Mouse (Mus musculus) stomach, embryonic 14.5 days (tissue): ENCODE measurements around the gene Mkrn2. TPM values are rescaled to one million over a fixed set of nuclear protein-coding genes. Genes with fewer than 3 reads are reported as not detected.
A peak's percentile ranks its signal among the peaks of the same experiment; 100 is the strongest.

Experiments
- ATAC-seq: fragments of 200-750 bp; cut with Nextera tagmentation; 2 replicates; pipeline ENCODE4 v1.8.0; 2017; ENCODE audit warnings: low read depth, moderate TSS enrichment; ENCODE audit not compliant: insufficient number of reproducible peaks, insufficient read depth, low FRiP score
- H3K27ac ChIP-seq: fragments of 300-500 bp; sonication (generic); 2 replicates; pipeline ENCODE4 v1.5.1; 2014; ENCODE audit warnings: mild to moderate bottlenecking, low read length, moderate library complexity, mixed read lengths
- H3K27me3 ChIP-seq: fragments of 300-500 bp; sonication (generic); 2 replicates; pipeline ENCODE4 v1.6.1; 2014; ENCODE audit warnings: low read length, control low read depth, mixed read lengths; ENCODE audit not compliant: control insufficient read depth, insufficient read depth
- H3K36me3 ChIP-seq: fragments of 300-500 bp; sonication (generic); 2 replicates; pipeline ENCODE4 v1.6.1; 2014; ENCODE audit warnings: mild to moderate bottlenecking, control low read depth, low read length, moderate library complexity, mixed read lengths; ENCODE audit not compliant: control insufficient read depth, insufficient read depth
- H3K4me1 ChIP-seq: fragments of 300-500 bp; sonication (generic); 2 replicates; pipeline ENCODE4 v1.6.1; 2014; ENCODE audit warnings: low read length, control low read depth, mixed read lengths; ENCODE audit not compliant: control insufficient read depth, insufficient read depth
- H3K4me2 ChIP-seq: fragments of 300-500 bp; sonication (generic); replicated peaks from 2 replicates; pipeline ENCODE4 v1.6.1; 2014; ENCODE audit warnings: low read depth, low read length, control low read depth
- H3K4me3 ChIP-seq: fragments of 300-500 bp; sonication (generic); 2 replicates; pipeline ENCODE4 v1.5.1; 2014; ENCODE audit warnings: low read depth, low read length, control low read depth
- H3K9ac ChIP-seq: fragments of 300-500 bp; sonication (generic); replicated peaks from 2 replicates; pipeline ENCODE4 v1.6.1; 2014; ENCODE audit warnings: low read depth, mild to moderate bottlenecking, control low read depth, low read length, moderate library complexity, mixed read lengths
- H3K9me3 ChIP-seq: fragments of 300-500 bp; sonication (generic); 2 replicates; pipeline ENCODE4 v1.6.1; 2016; ENCODE audit warnings: low read depth, low read length, control low read depth; ENCODE audit not compliant: control insufficient read depth
- WGBS: fragments of 180-500 bp; shearing (Covaris S2); extraction: QIAGEN DNeasy Blood & Tissue Kit; methylation state at CpG from one replicate; pipeline ENCODE4 v1.1.7; 2014; 5-methylcytosine and 5-hydroxymethylcytosine counted together
- polyA plus RNA-seq: library from polyadenylated mRNA; unstranded; fragments of >200 nt; fragmentation: Nextera tagmentation; extraction: Ambion mirVana; gene quantifications from 2 replicates; pipeline ENCODE4 v1.2.1, GENCODE M21; 2014

The Mkrn2 gene
- polyA plus RNA-seq = 32.5 and 33.5 TPM in 2 replicates

- Histone ChIP-seq H3K9ac (peak within 1 kb of the TSS; percentile 72), H3K4me3 (peak within 1 kb of the TSS; percentile 77), H3K27me3 (no peaks in the 10 kb centered on the region), H3K4me2 (peak within 1 kb of the TSS; percentile 72), H3K27ac (no peak within 1 kb of the TSS), H3K9me3 (no peaks in the 10 kb centered on the region), H3K4me1 (no peaks in the 10 kb centered on the region), H3K36me3 (peaks cover 7% of the 10 kb centered on the region)
- peak; percentile 94 for ATAC-seq
- under 1% methylated on average over 60 of the region's 61 CpGs for WGBS
These were observed at the start of gene Mkrn2 for GRCm38 (mm10) chr6:115601715-115602523. Gene Mkrn2 (plus strand): TSS chr6:115601902.

- 73% methylated on average over 5 of the region's 5 CpGs for WGBS
- Histone ChIP-seq H3K27me3 (no peaks in the 10 kb centered on the region), H3K4me3 (no peak overlapping the region), H3K9ac (no peak overlapping the region), H3K9me3 (no peaks in the 10 kb centered on the region), H3K27ac (no peak overlapping the region), H3K4me2 (no peak overlapping the region), H3K4me1 (no peaks in the 10 kb centered on the region), H3K36me3 (peaks cover 22% of the 10 kb centered on the region)
- no peak for ATAC-seq
These were observed 46.2 kb upstream of the Mkrn2 start for GRCm38 (mm10) chr6:115555485-115555884.

GRCm38 (mm10) chr6:115558176-115558575, 43.5 kb upstream of the Mkrn2 start:
- Histone ChIP-seq H3K9me3 (no peaks in the 10 kb centered on the region), H3K9ac (no peak overlapping the region), H3K4me2 (no peak overlapping the region), H3K27ac (no peak overlapping the region), H3K27me3 (no peaks in the 10 kb centered on the region), H3K36me3 (peaks cover 20% of the 10 kb centered on the region), H3K4me1 (no peaks in the 10 kb centered on the region), H3K4me3 (no peak overlapping the region)
- 89% methylated on average over 2 of the region's 2 CpGs for WGBS
- no peak for ATAC-seq

- 50% methylated on average over 21 of the region's 21 CpGs for WGBS
- Histone ChIP-seq H3K27ac (no peak overlapping the region), H3K4me2 (no peak overlapping the region), H3K36me3 (peaks cover 18% of the 10 kb centered on the region), H3K4me3 (no peak overlapping the region), H3K9me3 (no peaks in the 10 kb centered on the region), H3K4me1 (no peaks in the 10 kb centered on the region), H3K27me3 (no peaks in the 10 kb centered on the region), H3K9ac (no peak overlapping the region)
- ATAC-seq = no peak
These were observed 41.8 kb upstream of the Mkrn2 start for GRCm38 (mm10) chr6:115559651-115560632.

GRCm38 (mm10) chr6:115565479-115566045, 36.1 kb upstream of the Mkrn2 start:
- Histone ChIP-seq H3K27ac (no peak overlapping the region), H3K4me2 (no peak overlapping the region), H3K9me3 (peaks cover 5% of the 10 kb centered on the region; the same call in 1 of the 2 replicates), H3K36me3 (peaks cover 31% of the 10 kb centered on the region), H3K9ac (no peak overlapping the region), H3K27me3 (no peaks in the 10 kb centered on the region), H3K4me3 (no peak overlapping the region), H3K4me1 (no peaks in the 10 kb centered on the region)
- no peak for ATAC-seq
- WGBS = 75% methylated on average over 6 of the region's 6 CpGs

DNA sequence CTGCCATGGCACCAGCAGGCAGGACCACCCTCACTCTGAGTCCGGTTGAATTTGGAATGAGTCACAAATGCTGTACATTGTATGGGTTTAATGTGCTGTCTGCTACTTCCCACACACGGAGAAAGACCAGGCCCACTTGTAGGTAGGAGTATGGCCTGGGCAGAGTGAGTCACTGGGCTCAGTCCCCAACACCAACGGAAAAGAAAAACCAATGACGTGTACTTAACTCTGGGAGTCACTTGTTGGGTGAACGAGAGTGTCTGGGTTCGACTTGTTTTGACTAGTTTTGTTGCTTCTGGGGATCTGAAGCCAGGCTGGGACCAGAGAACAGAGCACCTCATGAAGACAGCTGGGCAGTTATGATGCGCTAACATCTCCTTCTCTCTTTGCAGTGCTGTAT, 27.5 kb upstream of the Mkrn2 start:
- Histone ChIP-seq H3K9me3 (no peaks in the 10 kb centered on the region), H3K4me2 (no peak overlapping the region), H3K27ac (no peak overlapping the region), H3K27me3 (no peaks in the 10 kb centered on the region), H3K4me1 (no peaks in the 10 kb centered on the region), H3K36me3 (peaks cover 30% of the 10 kb centered on the region), H3K4me3 (no peak overlapping the region), H3K9ac (no peak overlapping the region)
- no peak for ATAC-seq
- WGBS = 89% methylated on average over 7 of the region's 7 CpGs

DNA sequence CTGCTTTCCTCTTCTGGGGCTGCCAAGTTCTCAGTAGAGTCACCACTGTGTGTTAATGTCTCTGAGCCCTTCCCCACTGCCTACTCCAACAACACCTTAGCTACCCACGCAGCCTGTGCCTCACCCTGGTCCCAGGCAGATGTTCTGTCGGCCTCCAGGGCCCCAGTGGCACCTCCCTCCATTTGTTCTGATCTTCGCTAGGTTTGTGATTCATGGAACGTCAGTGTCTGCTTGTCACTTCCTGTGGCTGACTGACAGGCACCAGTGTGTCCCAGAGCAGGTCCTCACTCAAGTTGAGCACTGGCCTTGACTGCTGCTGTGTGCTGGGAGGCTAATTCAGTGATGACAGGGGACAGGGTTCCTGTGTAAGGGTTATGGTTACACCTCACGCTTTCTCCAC, 24.3 kb upstream of the Mkrn2 start:
- H3K4me2 ChIP-seq = no peak overlapping the region
- no peaks in the 10 kb centered on the region for H3K27me3 ChIP-seq
- H3K9me3 ChIP-seq = no peaks in the 10 kb centered on the region
- no peak overlapping the region for H3K9ac ChIP-seq
- WGBS = 80% methylated on average over 5 of the region's 5 CpGs
- H3K4me3 ChIP-seq = no peak overlapping the region
- no peaks in the 10 kb centered on the region for H3K4me1 ChIP-seq
- H3K36me3 ChIP-seq = peaks cover 25% of the 10 kb centered on the region
- no peak for ATAC-seq
- H3K27ac ChIP-seq = no peak overlapping the region

- H3K27me3 ChIP-seq = no peaks in the 10 kb centered on the region
- H3K27ac ChIP-seq = no peak overlapping the region
- no peak overlapping the region for H3K9ac ChIP-seq
- no peak overlapping the region for H3K4me2 ChIP-seq
- no peaks in the 10 kb centered on the region for H3K9me3 ChIP-seq
- no peak overlapping the region for H3K4me3 ChIP-seq
- H3K4me1 ChIP-seq = no peaks in the 10 kb centered on the region
- WGBS = 92% methylated on average over 9 of the region's 9 CpGs
- H3K36me3 ChIP-seq = peaks cover 25% of the 10 kb centered on the region
- no peak for ATAC-seq
These were observed 23.8 kb upstream of the Mkrn2 start for GRCm38 (mm10) chr6:115577941-115578340.
